In the genomic region with DNA sequence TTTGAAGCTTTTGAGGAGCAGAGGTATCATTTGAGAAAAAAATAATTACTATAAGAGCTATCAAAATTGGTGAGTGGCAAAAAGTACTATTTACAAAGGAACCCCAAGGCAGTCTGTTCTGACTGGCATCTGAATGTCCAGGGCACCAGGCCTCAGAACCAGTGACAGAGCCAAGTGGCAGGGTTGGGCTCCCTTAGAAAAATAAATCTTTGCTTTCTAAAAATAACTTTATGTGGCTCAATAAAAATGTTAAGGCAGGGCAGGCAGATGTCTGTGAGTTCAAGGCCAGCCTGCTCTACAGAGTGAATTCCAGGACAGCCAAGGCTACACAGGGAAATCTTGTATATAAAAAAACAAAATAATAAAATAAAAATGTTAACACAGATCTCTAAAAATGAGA, we compare ENCODE assay signal across 26 mouse cellular contexts. TPM values are rescaled to one million over a fixed set of nuclear protein-coding genes. Genes with fewer than 3 reads are reported as not detected.
DNase-seq lines count a peak whose midpoint lies in the region; ATAC-seq lines count a peak whose summit lies in the region.
"Had no signal": no experiment of that assay in that cellular context is flagged by ENCODE, and none has a peak within 500 bp of the region (broad histone marks: within the 10 kb centered on the region; RNA-seq: fewer than 3 reads in every experiment).

No protein-coding gene starts in this region.

- H3K36me3 ChIP-seq in kidney, embryonic 16.5 days (ENCODE audit: insufficient read depth, low read length): no peaks in the 10 kb centered on the region
- H3K36me3 ChIP-seq: embryonic facial prominence, embryonic 12.5 days had no signal

- no peaks in the 10 kb centered on the region for H3K4me1 ChIP-seq in kidney, embryonic 16.5 days (ENCODE audit: insufficient read depth, low read length)
- H3K4me1 ChIP-seq: embryonic facial prominence, embryonic 10.5 days; embryonic facial prominence, embryonic 12.5 days; forebrain, embryonic 13.5 days had no signal

- no peak overlapping the region for H3K9ac ChIP-seq in kidney, embryonic 16.5 days (replicated peaks; ENCODE audit: low read length)
- H3K9ac ChIP-seq: embryonic facial prominence, embryonic 12.5 days; forebrain, embryonic 13.5 days; forebrain, embryonic 15.5 days; forebrain, postnatal 0 days had no signal

- ATAC-seq in kidney, embryonic 16.5 days (ENCODE audit: low FRiP score, low TSS enrichment): no peak
- ATAC-seq: activated CD4-positive, CD25-positive, alpha-beta regulatory T cell, adult 4 months; CD4-positive, CD25-positive, alpha-beta regulatory T cell, adult 4 months; forebrain, embryonic 13.5 days; forebrain, embryonic 15.5 days; forebrain, postnatal 0 days; Patski had no signal

- H3K9me3 ChIP-seq in kidney, embryonic 16.5 days (ENCODE audit: low read length): no peaks in the 10 kb centered on the region
- H3K9me3 ChIP-seq: embryonic facial prominence, embryonic 10.5 days; embryonic facial prominence, embryonic 12.5 days; forebrain, embryonic 13.5 days; forebrain, embryonic 15.5 days; G1E had no signal

- H3K27me3 ChIP-seq in kidney, embryonic 16.5 days (ENCODE audit: insufficient read depth, low read length): no peaks in the 10 kb centered on the region
- H3K27me3 ChIP-seq: CH12.LX; embryonic facial prominence, embryonic 12.5 days; forebrain, embryonic 13.5 days; forebrain, embryonic 15.5 days; Patski had no signal

- H3K4me3 ChIP-seq in kidney, embryonic 16.5 days (ENCODE audit: low read length): no peak overlapping the region
- H3K4me3 ChIP-seq: embryonic facial prominence, embryonic 10.5 days; embryonic facial prominence, embryonic 12.5 days; forebrain, embryonic 13.5 days; forebrain, embryonic 15.5 days had no signal

- H3K4me2 ChIP-seq in kidney, embryonic 16.5 days (replicated peaks; ENCODE audit: low read depth, low read length): no peak overlapping the region
- H3K4me2 ChIP-seq: embryonic facial prominence, embryonic 12.5 days; forebrain, embryonic 13.5 days; forebrain, embryonic 15.5 days had no signal

- H3K27ac ChIP-seq in kidney, embryonic 16.5 days (ENCODE audit: low read length): no peak overlapping the region
- H3K27ac ChIP-seq: embryonic facial prominence, embryonic 10.5 days; embryonic facial prominence, embryonic 12.5 days; forebrain, embryonic 13.5 days; forebrain, embryonic 15.5 days had no signal

- DNase-seq in adrenal gland, adult (ENCODE audit: inconsistent age in 2 of 2, low spot score in 1 of 2): peak; percentile 29 to 62
- DNase-seq in adrenal gland, adult 8-10 months: no peak
- DNase-seq in adrenal gland, postnatal 10 days: peak; percentile 18
- DNase-seq in adrenal gland, postnatal 4 days (ENCODE audit: low spot score in 2 of 2): no peak
- DNase-seq in adipocyte (ENCODE audit: low spot score): peak; percentile 52
- peak; percentile 7 for DNase-seq in adrenal gland, postnatal 25 days
- DNase-seq: B cell, adult 2 months; cerebellum, adult 11 months; cerebellum, adult 2 months; cerebellum, adult 9-10 months; cerebellum, postnatal 10 days; cerebellum, postnatal 25 days; forebrain, postnatal 0 days had no signal

RNA-seq across cellular contexts. Expression of a gene that starts 33.3 kb away (rescaled TPM):
- under 1 TPM in 1 of 4 experiments, not detected in 3; 0.38 TPM for total RNA-seq in adrenal gland, adult 8-10 months (2022)
- total RNA-seq in adrenal gland, postnatal 10 days (2021): not detected
- total RNA-seq in adrenal gland, postnatal 4 days (2021): not detected
- not detected in 2 replicates for total RNA-seq in adrenal gland, postnatal 25 days (2021)
- not detected in 2 replicates for polyA plus RNA-seq in kidney, embryonic 16.5 days (2015; fragmentation: Nextera tagmentation; extraction: Ambion mirVana)
- total RNA-seq: adrenal gland, postnatal 36 days; CH12.LX; G1E had no signal
- polyA plus RNA-seq: activated CD4-positive, CD25-positive, alpha-beta regulatory T cell, adult 4 months; CD4-positive, CD25-positive, alpha-beta regulatory T cell, adult 4 months; embryonic facial prominence, embryonic 10.5 days; embryonic facial prominence, embryonic 12.5 days; embryonic facial prominence, embryonic 14.5 days; forebrain, embryonic 11.5 days; forebrain, embryonic 13.5 days; G1E; Patski had no signal

RNA-seq across cellular contexts. Expression of a gene that starts 51.9 kb away (rescaled TPM):
- 10 to 100 TPM; 31.6 to 46.8 (median 39.7) TPM for total RNA-seq in adrenal gland, adult 8-10 months (2022)
- 10 to 100 TPM; 46.6 to 48.1 TPM for total RNA-seq in adrenal gland, postnatal 10 days (2021)
- total RNA-seq in adrenal gland, postnatal 4 days (2021): 10 to 100 TPM; 49.6 to 52.4 TPM
- 39.4 and 46.0 TPM in 2 replicates for total RNA-seq in adrenal gland, postnatal 25 days (2021)
- polyA plus RNA-seq in kidney, embryonic 16.5 days (2015; fragmentation: Nextera tagmentation; extraction: Ambion mirVana): 9.0 and 9.2 TPM in 2 replicates

RNA-seq across cellular contexts. Expression of a gene that starts 59.9 kb away (rescaled TPM):
- under 1 TPM in 1 of 4 experiments, not detected in 3; 0.08 TPM for total RNA-seq in adrenal gland, adult 8-10 months (2022)
- total RNA-seq in adrenal gland, postnatal 10 days (2021): under 1 TPM in 1 of 2 experiments, not detected in 1; 0.30 TPM
- 1 to 10 TPM in 1 of 2 experiments, under 1 TPM in 1; 0.62 to 4.1 TPM for total RNA-seq in adrenal gland, postnatal 4 days (2021)
- total RNA-seq in adrenal gland, postnatal 25 days (2021): not detected in 2 replicates
- 20.2 and 22.2 TPM in 2 replicates for polyA plus RNA-seq in kidney, embryonic 16.5 days (2015; fragmentation: Nextera tagmentation; extraction: Ambion mirVana)
- total RNA-seq: adrenal gland, postnatal 36 days had no signal
- polyA plus RNA-seq: activated CD4-positive, CD25-positive, alpha-beta regulatory T cell, adult 4 months had no signal

Comparison
In these comparisons a context has a peak if more than half of its experiments do, and no peak if none do; other contexts are left out.
1. DNase-seq: peak in adrenal gland, adult (2 of 2), adrenal gland, postnatal 10 days (single experiment), adipocyte (single experiment) and adrenal gland, postnatal 25 days (single experiment); none in adrenal gland, adult 8-10 months (single experiment) and adrenal gland, postnatal 4 days (0 of 2).